Mouse (Mus musculus): Measurements from ENCODE around the gene Rtp4. TPM values are rescaled to one million over a fixed set of nuclear protein-coding genes. Genes with fewer than 3 reads are reported as not detected.

Gene Rtp4
- total and polyA plus RNA-seq, 2 experiments from 2014 or later: 6.3 to 8.4 TPM

GRCm38 (mm10) chr16:23522081-23522480, 2.0 kb downstream of the Rtp4 start:
- H3K36me3 ChIP-seq (ENCODE audit: insufficient read depth, low read length): no peaks in the 10 kb centered on the region
- 75% methylated on average over 5 of the region's 5 CpGs for whole genome bisulfite sequencing
- H3K27ac ChIP-seq (ENCODE audit: low read depth, low read length): no peak overlapping the region
- no peak overlapping the region for H3K9ac ChIP-seq (replicated peaks; ENCODE audit: low read length, poor library complexity, severe bottlenecking)
- DNase-seq (ENCODE audit: low spot score) (no peak), ATAC-seq (ENCODE audit: low FRiP score) (no peak)
- no peak overlapping the region for H3K4me2 ChIP-seq (ENCODE audit: low read depth, low read length, poor library complexity, severe bottlenecking)
- no peaks in the 10 kb centered on the region for H3K27me3 ChIP-seq (ENCODE audit: insufficient read depth, low read length)
- no peak overlapping the region for H3K4me3 ChIP-seq (ENCODE audit: low read depth, low read length)
- TF ChIP-seq CTCF (IDR thresholded peaks at IDR 0.05): no peak
- H3K9me3 ChIP-seq (ENCODE audit: low read length): peaks cover 5% of the 10 kb centered on the region; the same call in 1 of the 2 replicates
- peaks cover 12% of the 10 kb centered on the region; the same call in 1 of the 2 replicates for H3K4me1 ChIP-seq (ENCODE audit: insufficient read depth, low read length)

- WGBS: 85% methylated on average over 4 of the region's 4 CpGs
Observed at GRCm38 (mm10) chr16:23529186-23529585, 9.1 kb downstream of the Rtp4 start.

DNA sequence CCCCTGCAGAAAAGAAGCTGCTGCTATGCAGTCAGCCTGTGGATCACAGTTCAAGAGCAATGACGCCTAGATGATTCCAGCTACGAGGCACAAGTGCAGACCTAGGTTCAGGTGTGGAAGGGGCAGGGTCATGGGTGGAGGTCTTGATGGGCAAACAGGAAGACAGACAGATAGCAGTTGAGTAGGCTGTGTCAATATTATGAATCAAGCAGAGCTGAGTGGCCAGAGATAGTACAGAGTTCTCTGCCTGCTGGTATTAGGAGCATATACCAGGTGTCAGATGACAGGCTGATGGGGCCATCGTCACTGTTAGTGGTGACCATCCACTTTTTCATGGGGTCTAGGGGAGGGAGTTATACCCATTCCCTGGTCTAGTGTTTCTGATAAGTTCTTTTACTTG, 13.6 kb downstream of the Rtp4 start:
- Histone ChIP-seq H3K4me3 (ENCODE audit: low read depth, low read length) (no peak overlapping the region), H3K9me3 (ENCODE audit: low read length) (no peaks in the 10 kb centered on the region), H3K36me3 (ENCODE audit: insufficient read depth, low read length) (no peaks in the 10 kb centered on the region), H3K9ac (replicated peaks; ENCODE audit: low read length, poor library complexity, severe bottlenecking) (no peak overlapping the region), H3K4me1 (ENCODE audit: insufficient read depth, low read length) (no peaks in the 10 kb centered on the region), H3K27me3 (ENCODE audit: insufficient read depth, low read length) (no peaks in the 10 kb centered on the region), H3K4me2 (ENCODE audit: low read depth, low read length, poor library complexity, severe bottlenecking) (no peak overlapping the region), H3K27ac (ENCODE audit: low read depth, low read length) (no peak overlapping the region)
- no peak for TF ChIP-seq CTCF (IDR thresholded peaks at IDR 0.05)
- 95% methylated on average over 3 of the region's 3 CpGs for WGBS
- ATAC-seq (ENCODE audit: low FRiP score): no peak
- DNase-seq (ENCODE audit: low spot score): no peak

More at GRCm38 (mm10) chr16:23529186-23529585, 9.1 kb downstream of the Rtp4 start:
- DNase-seq (ENCODE audit: low spot score): no peak
- peaks cover 5% of the 10 kb centered on the region; the same call in 1 of the 2 replicates for H3K9me3 ChIP-seq (ENCODE audit: low read length)
- no peak for TF ChIP-seq CTCF (IDR thresholded peaks at IDR 0.05)
- H3K27ac ChIP-seq (ENCODE audit: low read depth, low read length): no peak overlapping the region
- no peaks in the 10 kb centered on the region for H3K4me1 ChIP-seq (ENCODE audit: insufficient read depth, low read length)
- H3K4me2 ChIP-seq (ENCODE audit: low read depth, low read length, poor library complexity, severe bottlenecking): no peak overlapping the region
- H3K36me3 ChIP-seq (ENCODE audit: insufficient read depth, low read length): no peaks in the 10 kb centered on the region
- no peak overlapping the region for H3K4me3 ChIP-seq (ENCODE audit: low read depth, low read length)
- no peaks in the 10 kb centered on the region for H3K27me3 ChIP-seq (ENCODE audit: insufficient read depth, low read length)
- no peak for ATAC-seq (ENCODE audit: low FRiP score)
- no peak overlapping the region for H3K9ac ChIP-seq (replicated peaks; ENCODE audit: low read length, poor library complexity, severe bottlenecking)

DNA sequence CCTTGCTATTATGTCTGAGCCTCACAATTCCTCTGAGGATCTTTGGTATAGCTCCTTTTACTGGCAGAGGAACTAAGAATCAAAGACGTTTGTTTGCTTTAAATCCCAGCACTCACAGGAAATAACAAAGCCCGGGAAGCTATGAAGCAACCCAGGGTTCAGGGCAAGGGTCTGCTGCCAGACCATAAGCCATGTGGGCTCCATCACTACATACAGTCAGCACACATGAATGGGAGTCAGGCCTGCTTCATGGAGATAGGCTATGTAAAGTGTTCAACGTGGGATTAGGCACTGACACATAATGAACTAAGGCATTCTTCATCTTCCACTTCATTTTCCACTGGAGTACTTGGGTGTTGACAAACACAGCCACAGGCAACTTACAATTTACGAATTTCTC, 21.0 kb downstream of the Rtp4 start:
- H3K4me1 ChIP-seq (ENCODE audit: insufficient read depth, low read length): no peaks in the 10 kb centered on the region
- no peak for ATAC-seq (ENCODE audit: low FRiP score)
- H3K4me2 ChIP-seq (ENCODE audit: low read depth, low read length, poor library complexity, severe bottlenecking): no peak overlapping the region
- no peaks in the 10 kb centered on the region for H3K9me3 ChIP-seq (ENCODE audit: low read length)
- H3K36me3 ChIP-seq (ENCODE audit: insufficient read depth, low read length): no peaks in the 10 kb centered on the region
- H3K9ac ChIP-seq (replicated peaks; ENCODE audit: low read length, poor library complexity, severe bottlenecking): no peak overlapping the region
- 68% methylated on average over 4 of the region's 4 CpGs for WGBS
- H3K4me3 ChIP-seq (ENCODE audit: low read depth, low read length): no peak overlapping the region
- no peaks in the 10 kb centered on the region for H3K27me3 ChIP-seq (ENCODE audit: insufficient read depth, low read length)
- H3K27ac ChIP-seq (ENCODE audit: low read depth, low read length): no peak overlapping the region
- no peak for TF ChIP-seq CTCF (IDR thresholded peaks at IDR 0.05)
- DNase-seq (ENCODE audit: low spot score): no peak

- no peak for TF ChIP-seq CTCF (IDR thresholded peaks at IDR 0.05)
- DNase-seq (ENCODE audit: low spot score) (no peak), ATAC-seq (ENCODE audit: low FRiP score) (no peak)
- Histone ChIP-seq H3K4me2 (ENCODE audit: low read depth, low read length, poor library complexity, severe bottlenecking) (no peak overlapping the region), H3K9ac (replicated peaks; ENCODE audit: low read length, poor library complexity, severe bottlenecking) (no peak overlapping the region), H3K9me3 (ENCODE audit: low read length) (no peaks in the 10 kb centered on the region), H3K4me1 (ENCODE audit: insufficient read depth, low read length) (no peaks in the 10 kb centered on the region), H3K27me3 (ENCODE audit: insufficient read depth, low read length) (no peaks in the 10 kb centered on the region), H3K27ac (ENCODE audit: low read depth, low read length) (no peak overlapping the region), H3K36me3 (ENCODE audit: insufficient read depth, low read length) (no peaks in the 10 kb centered on the region), H3K4me3 (ENCODE audit: low read depth, low read length) (no peak overlapping the region)
- WGBS: 75% methylated on average over 4 of the region's 4 CpGs
Observed at GRCm38 (mm10) chr16:23542866-23543265, 22.8 kb downstream of the Rtp4 start.

DNA sequence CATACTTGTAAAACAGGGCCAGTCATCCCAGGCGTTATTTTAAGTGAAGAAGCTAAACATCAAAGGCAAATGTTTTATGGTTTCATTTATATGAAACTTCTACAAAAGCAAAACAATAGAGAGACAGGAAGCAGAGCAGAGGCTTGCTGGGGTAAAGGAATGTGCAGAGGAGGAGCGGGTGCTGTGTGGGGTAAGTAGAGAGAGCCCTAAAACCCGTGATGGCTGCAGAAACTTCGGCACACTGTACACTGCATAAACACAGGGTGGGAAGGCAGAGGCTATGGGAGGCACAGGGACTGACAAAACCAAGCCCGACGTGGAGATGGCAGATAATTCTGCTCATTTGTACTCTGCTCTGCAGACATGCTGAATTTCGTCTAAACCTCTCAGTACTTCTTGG, 24.3 kb downstream of the Rtp4 start:
- Histone ChIP-seq H3K9ac (replicated peaks; ENCODE audit: low read length, poor library complexity, severe bottlenecking) (no peak overlapping the region), H3K4me2 (ENCODE audit: low read depth, low read length, poor library complexity, severe bottlenecking) (no peak overlapping the region), H3K4me3 (ENCODE audit: low read depth, low read length) (no peak overlapping the region), H3K27ac (ENCODE audit: low read depth, low read length) (no peak overlapping the region), H3K4me1 (ENCODE audit: insufficient read depth, low read length) (no peaks in the 10 kb centered on the region), H3K36me3 (ENCODE audit: insufficient read depth, low read length) (no peaks in the 10 kb centered on the region), H3K27me3 (ENCODE audit: insufficient read depth, low read length) (no peaks in the 10 kb centered on the region), H3K9me3 (ENCODE audit: low read length) (no peaks in the 10 kb centered on the region)
- DNase-seq (ENCODE audit: low spot score) (no peak), ATAC-seq (ENCODE audit: low FRiP score) (no peak)
- WGBS: 71% methylated on average over 7 of the region's 7 CpGs
- no peak for TF ChIP-seq CTCF (IDR thresholded peaks at IDR 0.05)

All from midbrain, postnatal 0 days (tissue).